Mouse (Mus musculus): ENCODE data around the gene Obp2b.

Obp2b gene

GRCm38 (mm10) chr2:25776717-25777116 is 39.9 kb downstream of the Obp2b start, which contains the start of gene Lcn11:
Gene Lcn11 (plus strand): TSS chr2:25777017.
- in situ Hi-C loops (cut with MboI; ENCODE audit: unreplicated experiment in 2 of 2): no loop called here

DNA sequence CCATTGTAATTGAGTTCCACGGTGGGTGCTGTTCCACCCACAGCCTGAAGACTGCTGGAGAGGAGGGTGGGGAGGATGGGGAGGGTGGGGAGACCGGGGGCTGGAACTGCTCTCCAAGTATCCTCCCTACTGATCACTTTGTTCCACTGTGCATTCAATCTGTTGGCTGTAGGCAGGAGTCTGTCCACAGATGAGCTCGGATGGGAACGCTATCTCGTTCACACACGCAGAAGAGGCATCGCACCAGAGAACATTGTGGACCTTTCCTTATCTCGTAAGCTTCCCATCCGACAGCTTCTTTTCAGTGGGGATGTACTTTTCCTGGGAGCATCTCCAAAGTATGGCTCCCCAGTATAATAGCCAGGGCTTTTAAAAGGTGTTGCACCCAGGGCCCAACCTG is 42.3 kb downstream of the Obp2b start:
- in situ Hi-C loops (cut with MboI; ENCODE audit: unreplicated experiment in 2 of 2): no loop called here

- in situ Hi-C loops (cut with MboI; ENCODE audit: unreplicated experiment in 2 of 2): no loop called here
Measured at GRCm38 (mm10) chr2:25780921-25781320, 44.1 kb downstream of the Obp2b start.

GRCm38 (mm10) chr2:25781957-25782356 is 45.1 kb downstream of the Obp2b start, which contains the start of gene Gm13539:
Gene Gm13539 (plus strand): TSS chr2:25782257.
- in situ Hi-C loops (cut with MboI; ENCODE audit: unreplicated experiment in 2 of 2): no loop called here

GRCm38 (mm10) chr2:25785573-25786322 is 48.9 kb downstream of the Obp2b start:
- in situ Hi-C loops (cut with MboI; ENCODE audit: unreplicated experiment in 2 of 2): no loop called here

DNA sequence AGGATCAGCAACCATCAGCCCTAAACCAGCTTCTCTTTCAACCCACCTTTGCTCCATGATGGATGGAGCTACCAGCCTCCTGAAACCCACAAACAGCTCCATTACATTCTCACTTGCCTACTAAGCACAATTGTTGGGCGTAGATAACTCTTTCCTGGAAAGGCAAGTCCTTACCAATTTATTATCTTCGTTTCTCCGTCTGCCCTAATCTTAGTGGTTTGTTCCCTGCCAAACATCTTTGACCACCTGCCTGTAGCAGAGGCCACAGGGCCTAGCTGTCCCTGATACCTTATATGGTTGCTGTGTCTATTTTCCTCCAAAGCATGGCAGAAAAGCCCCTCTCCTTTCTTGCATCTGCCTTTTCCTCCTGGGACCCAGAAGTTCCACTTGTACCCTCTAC is 52.3 kb downstream of the Obp2b start:
- in situ Hi-C loops (cut with MboI; ENCODE audit: unreplicated experiment in 2 of 2): no loop called here
